Mouse (Mus musculus): ENCODE data around the gene Tdo2.

The Tdo2 gene

DNA sequence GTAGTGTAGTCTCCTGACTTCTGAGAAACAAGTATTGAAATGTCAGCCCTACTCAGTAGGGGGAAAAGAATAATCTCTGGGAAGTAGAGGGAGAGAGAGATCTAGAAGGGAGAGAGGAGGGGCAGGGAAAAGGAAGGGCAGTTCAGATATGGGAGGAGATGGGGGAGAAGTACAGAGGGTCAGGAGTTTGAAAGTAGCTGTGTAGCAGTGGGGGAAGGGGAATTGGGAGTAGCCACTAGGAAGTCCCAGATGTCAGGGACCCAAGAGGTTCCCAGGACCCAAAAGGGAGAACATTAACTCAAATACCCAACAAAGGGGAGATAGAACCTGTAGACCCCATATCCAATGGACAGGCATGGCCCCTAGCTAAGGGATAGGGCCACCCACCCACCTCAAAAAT, at the start of gene Tdo2:
TSS of gene Tdo2 (minus strand) at position 101 of the 400 bp plus-strand sequence.
- DNase-seq = no peak

DNA sequence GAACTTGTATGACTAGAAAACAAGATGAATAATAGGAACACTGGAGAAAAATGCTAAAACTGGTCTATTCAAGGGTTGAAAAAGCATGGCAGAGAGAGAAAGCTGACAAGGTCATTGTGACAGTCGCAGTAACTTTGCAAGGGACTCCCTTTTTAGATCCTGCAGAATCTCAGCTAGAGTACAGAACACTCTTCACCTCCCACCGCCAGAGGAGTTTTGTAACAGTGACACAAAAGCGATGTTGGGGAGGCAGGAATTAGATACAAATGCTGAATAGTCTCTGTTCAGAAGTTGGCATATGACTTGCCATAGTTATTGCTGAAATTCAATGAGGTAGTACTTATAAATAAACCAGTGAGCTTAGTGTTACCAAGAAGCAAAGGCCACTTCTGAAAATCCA, 47.1 kb upstream of the Tdo2 start:
- no peak for DNase-seq

DNA sequence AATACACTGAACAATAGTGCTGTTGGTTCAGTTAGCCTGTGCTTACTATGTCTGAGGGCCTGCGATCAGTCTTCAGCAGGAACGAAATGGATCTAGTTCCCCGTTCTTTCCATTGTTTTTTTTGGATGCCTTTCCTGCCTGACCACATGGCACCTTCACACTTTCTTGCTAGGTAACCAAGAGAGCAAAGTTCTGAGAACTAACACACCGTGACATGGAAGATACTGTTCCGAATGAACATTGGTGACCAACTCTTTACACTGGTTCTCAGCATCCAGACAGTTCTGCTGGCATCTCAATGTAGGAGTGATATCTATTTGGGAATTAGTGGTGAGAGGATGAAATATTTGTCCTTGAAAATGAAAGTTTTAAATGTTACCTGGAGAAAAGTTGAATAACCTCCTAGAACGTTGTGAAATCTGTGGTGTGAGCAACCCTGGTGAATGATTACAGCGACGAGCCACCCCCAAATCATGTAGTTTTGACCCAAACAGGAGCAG, 46.5 kb upstream of the Tdo2 start:
- no peak for DNase-seq

DNA sequence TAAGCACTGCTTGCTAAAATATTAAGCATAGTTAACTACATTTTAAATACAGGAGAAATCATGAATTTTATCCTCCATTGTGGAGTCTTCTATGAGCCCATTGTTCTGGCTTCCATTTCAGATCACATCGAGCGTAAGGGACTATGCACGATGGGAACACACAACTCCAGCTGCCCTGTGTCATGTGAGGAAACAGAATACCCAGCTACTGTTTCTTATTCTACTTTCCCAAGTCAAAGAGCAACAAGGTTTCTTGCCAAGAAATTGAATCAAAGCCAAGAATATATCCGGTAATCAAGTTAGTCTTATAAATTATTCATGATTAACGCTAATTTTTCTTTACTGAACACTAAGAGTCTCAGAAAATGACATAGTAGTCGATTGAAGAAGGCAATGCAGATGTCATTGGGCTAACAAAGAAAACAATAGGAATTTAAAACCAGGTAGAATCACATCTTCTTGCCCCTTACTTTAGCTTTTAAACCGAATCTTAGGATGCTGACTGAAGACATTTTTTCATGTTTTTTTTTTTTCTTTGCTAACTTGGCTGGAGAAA, 38.2 kb upstream of the Tdo2 start:
- DNase-seq = no peak

DNA sequence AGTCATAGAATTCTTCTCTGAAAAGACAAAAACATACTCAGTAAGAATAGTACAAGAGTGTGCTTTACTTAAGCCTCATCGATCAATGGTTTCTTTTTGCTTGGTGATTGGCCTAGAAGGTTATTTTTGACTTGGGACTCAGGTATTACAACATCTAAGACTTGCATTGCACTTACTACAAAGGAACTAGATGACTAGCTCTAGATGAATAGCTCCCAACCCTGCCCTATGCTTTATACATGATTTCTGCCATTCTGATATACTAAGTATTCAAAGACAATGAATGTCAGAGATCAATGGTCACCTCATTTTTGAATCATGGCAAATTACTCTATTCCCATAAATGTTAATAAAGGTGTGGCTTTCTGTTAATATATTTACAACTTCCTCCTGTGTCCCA, 31.0 kb upstream of the Tdo2 start:
- no peak for DNase-seq

DNA sequence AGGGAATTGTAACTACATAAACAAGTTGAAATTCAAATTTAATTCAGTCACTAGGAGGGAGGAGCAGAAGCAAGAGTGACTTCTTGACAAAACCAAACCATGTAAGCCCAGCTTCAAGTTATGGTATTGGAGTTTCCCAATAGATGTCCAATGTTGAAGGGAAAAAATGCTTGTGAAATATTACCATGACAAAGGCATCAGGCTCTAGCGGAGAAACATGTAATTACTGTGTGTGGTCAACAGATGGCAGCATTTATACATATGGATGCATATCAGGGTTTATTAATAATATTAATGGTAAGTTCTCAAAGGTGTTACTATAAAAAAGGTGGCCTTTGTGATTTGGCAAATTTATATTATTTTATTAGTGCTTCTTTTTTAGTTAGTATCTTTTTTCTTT, 20.0 kb upstream of the Tdo2 start:
- peak; percentile 14 to 59 for DNase-seq

DNA sequence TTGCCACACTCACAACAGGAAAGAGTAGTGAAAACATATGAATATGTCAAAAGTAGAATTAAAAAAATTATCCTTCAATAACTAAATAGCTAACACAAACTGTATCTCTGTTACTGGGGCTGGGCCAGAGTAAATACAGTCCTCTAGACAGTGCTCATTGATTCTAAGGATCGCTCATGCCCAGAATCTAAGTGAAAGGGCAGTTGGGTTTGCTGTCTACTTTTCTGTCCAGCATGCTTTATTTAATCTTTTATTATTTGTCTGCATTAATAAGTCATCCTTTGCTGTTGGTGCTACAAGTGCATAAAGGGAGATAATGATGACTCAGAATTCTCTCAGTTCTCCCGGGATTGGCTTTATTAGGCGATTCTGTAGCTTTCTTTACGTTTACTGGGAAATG, 19.4 kb upstream of the Tdo2 start:
- no peak for DNase-seq

DNA sequence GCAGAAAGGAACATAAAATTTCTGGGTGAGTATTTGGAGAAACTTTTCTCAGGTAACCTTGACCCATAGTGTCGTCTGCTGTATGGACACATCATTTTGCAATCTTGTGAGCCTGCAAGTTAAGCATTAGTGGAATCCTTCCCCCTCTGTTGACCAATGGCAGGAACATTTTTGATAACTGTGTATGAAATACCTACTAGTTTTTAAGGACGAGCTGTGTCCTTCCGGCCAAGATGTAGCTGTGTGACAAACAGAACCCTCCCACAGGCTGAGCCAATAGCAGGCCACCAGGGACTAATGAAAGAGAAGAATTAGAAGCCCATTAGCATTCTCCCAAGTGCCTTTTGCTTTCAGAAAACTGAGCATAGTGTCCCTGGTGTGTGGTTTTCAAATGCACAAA, 14.5 kb upstream of the Tdo2 start:
- no peak for DNase-seq

DNA sequence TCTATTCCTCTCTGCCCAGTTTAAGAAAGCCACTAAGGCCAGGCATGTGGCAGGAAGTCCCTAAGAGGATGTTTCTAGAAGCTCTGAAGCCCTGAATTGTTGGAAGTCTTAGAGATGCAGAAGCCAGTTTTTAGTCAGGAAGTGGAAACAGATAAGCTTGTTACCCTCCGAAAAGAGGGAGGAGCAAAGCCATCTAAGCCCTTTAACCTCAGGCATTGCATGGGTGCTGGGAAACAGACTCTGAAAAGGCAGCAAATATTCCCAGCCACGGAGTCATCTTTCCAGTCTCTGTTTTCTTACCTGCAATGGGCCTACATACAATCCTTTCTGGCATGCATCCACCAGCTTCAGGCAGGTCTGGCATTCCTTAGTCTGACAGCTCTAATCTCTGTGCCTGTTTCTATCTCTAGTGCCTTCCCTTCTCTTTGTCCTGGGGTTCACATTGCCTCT, 13.7 kb upstream of the Tdo2 start:
- DNase-seq = no peak

DNA sequence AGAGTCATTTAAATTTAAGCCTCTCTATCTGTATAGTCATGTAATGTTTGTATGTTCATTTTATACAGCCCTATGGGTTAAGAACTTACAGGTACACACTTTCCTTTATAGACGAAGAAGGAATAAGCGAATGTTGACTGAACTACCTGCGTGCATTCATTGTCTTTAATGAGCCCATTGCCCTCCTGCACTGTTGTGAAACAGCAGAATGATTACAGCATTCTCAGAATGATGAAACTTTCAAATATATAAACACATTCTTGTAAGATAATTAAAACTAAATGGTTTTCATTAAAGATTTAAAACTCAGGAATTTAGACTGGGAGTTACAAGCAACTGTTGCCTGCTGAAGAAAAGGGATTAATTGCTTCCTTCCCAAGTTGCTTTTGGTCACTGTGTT, 11.6 kb upstream of the Tdo2 start:
- no peak for DNase-seq

DNA sequence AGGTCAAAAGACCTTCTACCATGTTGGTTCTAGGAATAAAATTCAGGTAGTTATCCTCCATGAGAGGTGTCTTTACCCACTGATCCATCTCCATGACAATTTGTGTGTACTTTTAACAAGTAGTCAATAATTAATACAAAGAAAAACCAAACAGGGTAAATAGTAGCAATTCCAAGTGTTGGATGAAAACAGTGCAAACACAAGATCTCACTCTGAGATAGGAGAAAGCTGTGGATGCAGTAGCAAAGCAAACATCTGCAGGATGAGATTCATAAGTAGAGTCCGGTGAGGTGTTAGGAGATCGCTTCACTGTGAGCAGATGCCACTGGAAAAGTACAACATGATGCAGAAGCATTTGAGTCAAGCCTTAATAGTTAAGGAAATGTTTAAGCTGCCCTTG, 10.1 kb upstream of the Tdo2 start:
- no peak for DNase-seq

DNA sequence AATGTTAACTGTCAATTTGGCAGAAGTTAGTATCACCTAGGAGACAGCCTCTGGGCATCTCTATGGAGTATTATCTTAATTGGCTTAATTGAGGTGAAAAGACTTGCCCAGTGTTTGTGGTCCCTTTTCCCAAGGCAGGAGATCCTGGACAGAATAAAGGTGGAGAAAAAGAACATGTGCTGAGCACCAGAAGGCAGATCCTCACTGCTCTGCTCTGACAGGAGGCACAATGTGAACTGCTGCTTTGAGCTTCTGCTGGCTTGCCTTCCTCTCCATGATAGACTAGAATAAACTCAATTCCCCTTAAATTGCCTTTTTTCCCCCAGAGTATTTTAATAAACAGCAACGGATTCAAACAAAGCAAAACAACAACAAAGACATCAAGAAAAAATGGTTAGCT, 9.1 kb upstream of the Tdo2 start:
- no peak for DNase-seq

DNA sequence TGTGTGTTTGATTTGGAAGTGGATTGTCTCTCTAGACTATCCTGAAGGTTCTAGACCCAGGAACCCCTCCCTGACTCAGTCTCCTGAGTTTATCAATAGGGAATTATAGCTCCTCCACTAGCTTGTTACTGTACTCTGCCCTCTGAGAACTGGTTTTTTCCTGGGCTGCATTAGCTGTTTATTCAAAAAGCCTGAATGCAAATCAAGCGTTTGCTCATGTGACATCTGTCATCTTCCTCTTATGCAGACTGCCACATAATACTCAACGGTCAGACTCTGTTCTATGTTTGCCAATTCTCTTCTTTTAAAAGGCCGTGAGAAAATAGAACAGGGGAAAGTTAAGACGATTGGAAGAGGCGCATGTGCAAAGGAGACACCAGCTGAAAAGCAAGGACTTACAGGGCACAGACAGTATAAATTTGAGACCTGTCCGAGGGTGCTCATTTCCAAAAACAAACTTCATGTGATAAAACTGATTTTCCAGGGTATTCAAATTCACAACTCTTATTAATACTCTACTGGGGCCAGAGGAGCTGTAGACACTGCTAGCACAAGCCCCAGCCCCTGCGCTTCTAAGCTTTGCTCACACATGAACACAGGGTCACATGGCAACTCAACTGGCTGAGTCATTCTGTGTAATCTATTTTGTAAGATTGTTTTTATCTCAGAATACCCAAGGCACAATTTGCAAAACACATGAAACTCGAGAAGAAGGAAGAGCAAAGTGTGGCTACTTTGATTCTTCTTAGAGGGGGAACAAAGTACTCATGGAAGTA, 7.3 kb upstream of the Tdo2 start:
- no peak for DNase-seq

DNA sequence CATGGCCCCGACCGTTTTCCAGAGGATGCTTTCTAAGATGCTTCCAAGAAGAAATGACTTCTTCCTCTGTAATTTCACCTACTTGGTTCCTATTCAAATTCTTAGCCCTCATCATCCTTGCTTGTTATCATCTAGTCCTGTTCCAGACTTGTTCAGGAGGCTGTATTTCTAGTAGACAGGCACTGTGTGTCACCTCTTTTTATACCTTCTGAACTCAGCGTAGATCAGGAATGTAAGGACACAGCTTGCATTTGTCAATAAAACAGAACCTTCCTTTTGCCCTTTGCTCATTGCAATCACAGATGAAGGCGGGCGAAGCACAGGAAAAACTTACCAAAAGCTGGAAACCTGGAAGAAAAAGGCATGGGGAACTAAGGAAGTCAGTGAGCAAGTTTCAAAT, 6.0 kb upstream of the Tdo2 start, which contains the start of gene Asic5:
TSS of gene Asic5 (plus strand) at position 301 of the 400 bp plus-strand sequence.
- DNase-seq = no peak

DNA sequence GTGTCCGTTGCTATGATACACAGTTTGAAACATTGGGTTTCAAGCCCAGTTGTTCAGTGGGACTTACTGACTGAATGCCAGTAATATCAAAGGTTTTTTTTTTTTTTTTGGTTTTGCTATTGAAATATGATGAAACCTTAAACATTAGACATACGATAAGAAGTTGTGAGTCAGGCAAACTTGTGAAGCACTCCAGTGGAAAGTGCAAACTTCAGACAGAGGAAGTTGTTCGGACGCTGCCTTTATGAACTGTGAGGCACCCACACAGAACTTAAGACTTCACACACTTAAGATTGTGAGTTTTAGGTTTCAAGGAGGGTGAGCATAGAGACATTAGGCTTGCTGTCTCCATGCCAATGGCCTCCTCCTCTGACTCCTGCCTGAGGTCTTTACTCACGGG, 5.6 kb upstream of the Tdo2 start:
- DNase-seq = no peak

DNA sequence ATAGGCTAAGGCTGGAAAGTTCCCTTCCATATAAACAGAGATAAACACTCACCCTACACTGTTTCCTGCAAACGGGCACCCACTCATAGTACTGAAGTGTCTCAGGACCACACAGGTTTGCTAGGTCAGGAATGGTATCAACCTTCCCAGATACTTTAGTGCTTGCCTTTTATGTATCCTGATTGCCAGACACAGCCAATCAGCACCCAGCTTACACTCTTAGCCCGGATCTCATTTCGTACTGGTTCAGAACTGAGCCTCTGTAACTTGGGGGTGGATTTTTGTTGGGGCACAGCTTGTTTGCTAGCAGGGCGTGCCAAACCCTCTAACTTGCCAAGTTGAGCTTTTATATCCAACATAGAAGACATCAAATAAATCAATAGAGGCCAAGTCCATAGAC, 395 bp downstream of the Tdo2 start:
- DNase-seq = no peak

DNA sequence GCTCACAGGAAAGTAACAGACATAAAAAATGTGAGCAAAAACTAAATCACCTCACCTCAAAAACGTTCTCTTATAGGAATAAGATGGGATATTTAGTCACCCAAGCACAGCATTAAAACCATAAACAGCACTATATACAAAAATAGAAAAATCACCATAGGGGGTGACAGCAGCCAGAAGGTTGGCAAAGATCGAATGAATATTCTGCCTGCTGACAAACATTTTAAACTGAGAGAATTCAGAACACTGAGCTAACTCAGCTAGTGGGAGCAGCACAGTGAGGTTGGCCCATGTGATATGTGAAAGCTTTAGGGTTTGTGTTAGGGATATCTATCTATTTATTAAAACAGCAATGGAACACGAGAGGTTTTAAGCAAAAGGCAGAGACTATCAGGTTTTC, 11.4 kb downstream of the Tdo2 start:
- DNase-seq = peak; percentile 55 to 65

DNA sequence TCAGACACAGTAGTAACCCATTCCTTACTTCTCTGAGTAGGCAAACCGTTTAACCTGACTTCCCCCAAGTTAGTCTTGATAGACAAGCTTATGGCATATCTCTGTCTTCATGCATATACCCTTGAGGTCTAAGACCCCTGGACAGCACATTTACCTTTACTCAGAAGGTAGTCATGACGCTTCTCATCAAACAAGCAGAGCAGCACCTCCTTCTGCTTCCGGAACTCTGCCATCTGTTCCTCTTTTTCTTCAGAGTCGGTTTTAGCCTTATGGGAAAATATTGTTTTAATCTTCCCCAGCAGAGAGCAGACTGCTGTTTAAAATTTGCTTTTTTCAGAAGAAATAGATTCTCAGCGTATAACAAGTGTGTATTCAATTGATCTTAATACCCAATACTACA, 12.2 kb downstream of the Tdo2 start:
- peak; percentile 20 to 45 for DNase-seq

DNA sequence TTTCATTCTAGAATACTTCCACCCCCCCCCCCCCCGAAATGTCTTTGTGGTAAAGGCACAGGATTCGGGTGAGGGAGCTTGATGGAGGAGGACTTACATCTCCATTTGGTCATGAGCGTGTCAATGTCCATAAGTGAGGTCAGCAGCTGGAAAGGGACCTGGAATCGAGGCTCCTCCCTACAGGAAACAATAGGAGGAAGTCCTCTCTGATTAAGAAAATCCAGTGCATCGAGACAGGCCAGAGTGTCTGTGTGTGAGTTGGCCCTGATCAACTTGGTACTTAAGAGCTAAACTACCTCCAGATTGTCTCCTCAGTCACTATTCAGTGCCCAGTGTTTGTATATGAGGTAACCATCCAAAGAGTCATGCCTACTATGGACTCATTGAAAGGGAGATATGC, 14.7 kb downstream of the Tdo2 start:
- no peak for DNase-seq

DNA sequence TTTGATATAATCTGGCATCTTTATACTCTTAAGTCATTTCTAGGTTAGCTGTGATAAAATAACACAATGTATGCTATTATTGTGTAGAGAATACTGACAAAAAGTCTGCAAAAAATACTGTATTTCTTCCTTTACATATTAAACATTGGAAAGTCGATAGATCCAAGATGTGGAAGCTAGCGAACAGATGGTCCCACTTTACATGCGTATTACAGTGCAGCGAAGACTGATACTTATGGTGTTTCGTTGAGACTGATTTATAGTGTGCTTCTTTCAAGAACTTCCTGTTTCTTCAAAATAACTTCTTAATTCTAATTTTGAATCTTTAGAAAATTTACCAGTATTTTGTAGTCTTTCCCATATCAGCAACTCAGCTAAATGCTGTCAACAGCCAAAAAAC, 18.5 kb downstream of the Tdo2 start:
- no peak for DNase-seq

DNA sequence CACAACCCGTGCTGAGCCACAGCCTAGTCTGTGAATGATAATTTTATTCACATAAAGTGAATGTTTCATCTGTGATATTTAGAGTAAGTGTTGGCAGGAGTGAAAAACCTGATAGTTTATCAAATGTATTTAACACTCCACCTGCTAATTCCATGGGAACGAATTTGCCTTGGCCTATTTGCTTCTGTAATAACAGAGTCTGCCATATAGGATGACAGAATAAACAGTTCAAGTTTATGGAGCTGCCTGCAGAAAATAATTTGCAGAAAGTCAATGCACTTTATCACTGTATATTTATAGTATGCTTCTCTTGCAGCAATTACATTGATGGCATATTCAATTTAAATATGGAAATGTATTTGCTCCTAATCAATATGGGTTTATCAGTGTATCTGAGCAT, 24.2 kb downstream of the Tdo2 start:
- no peak for DNase-seq

DNA sequence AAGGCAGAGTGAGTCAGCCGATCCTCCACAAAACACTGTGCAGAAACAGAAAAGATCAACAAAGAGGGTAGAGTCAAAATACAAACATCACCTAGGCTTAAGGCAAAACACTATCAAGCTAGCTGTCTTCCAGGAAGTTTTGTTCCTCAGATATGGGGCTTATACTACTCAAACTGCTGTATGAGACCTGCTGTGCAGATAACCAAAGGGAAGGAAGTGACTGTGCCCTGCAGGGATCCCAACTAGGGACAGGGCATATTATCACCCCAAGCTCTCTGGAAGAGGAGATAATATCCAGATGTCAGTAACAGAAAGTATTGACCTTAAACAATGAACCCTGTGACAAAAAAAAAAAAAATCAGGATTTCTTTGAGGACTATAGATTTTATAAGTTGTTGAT, 27.0 kb downstream of the Tdo2 start:
- DNase-seq = no peak

DNA sequence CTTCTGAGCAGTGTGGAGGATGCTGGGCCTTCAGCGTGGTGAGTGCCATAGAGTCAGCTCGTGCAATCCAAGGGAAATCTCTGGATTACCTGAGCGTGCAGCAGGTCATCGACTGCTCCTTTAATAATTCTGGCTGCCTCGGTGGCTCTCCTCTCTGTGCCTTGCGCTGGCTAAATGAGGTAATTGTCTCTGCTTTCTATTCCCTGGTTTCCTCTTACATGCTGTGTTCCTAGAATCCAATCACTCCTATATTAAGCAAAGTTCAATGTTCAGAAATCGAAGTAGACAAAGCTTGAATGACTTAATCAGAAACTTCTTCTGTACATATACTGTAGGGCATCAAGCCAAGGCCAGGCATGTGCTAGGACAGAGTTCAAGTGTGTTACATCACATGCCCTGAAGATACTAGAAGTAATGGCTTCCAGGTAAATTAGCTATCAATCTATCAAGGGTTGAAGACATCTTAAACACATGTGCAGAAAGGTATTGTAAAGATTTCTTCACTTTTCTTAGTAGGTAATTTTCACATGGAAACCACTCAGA, 31.1 kb downstream of the Tdo2 start:
- DNase-seq = no peak

DNA sequence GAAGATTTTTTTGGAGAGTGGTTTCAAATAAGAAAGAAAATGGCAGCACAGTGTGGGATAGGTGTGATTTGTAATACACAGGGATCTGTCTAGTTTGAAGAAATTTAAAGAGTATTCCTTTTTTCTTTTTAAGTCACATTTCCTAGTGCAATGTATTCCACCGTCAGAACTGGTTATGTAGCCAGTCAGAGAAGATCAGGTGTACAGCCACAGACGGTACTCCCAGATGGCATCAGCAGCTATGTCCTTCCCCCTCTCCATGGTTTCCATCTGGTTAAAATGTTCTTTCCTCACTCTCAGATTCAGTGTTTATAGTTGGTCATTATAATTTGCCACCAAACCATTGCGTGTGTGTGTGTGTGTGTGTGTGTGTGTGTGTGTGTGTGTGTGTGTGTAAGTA, 32.9 kb downstream of the Tdo2 start:
- DNase-seq = no peak

Measured in cerebellum, postnatal 25 days (tissue).